Mouse (Mus musculus): Measurements from ENCODE around the gene Crhr1.

Crhr1 gene

GRCm38 (mm10) chr11:104132580-104133441 is at the start of gene Crhr1:
Gene Crhr1, plus strand, starts transcription at chr11:104132855.
- peak; percentile 87 for DNase-seq

- peak; percentile 23 for DNase-seq
Observed at GRCm38 (mm10) chr11:104083248-104083647, 49.4 kb upstream of the Crhr1 start.

- no peak for DNase-seq
Observed at GRCm38 (mm10) chr11:104083716-104084115, 48.9 kb upstream of the Crhr1 start.

GRCm38 (mm10) chr11:104088519-104088918 is 44.1 kb upstream of the Crhr1 start:
- DNase-seq, result no peak

- DNase-seq, result no peak
Observed at GRCm38 (mm10) chr11:104090769-104091168, 41.9 kb upstream of the Crhr1 start.

GRCm38 (mm10) chr11:104095151-104095550 is 37.5 kb upstream of the Crhr1 start:
- no peak for DNase-seq

- no peak for DNase-seq
Observed at GRCm38 (mm10) chr11:104096536-104096935, 36.1 kb upstream of the Crhr1 start.

GRCm38 (mm10) chr11:104099542-104099941 is 33.1 kb upstream of the Crhr1 start:
- DNase-seq, result no peak

- no peak for DNase-seq
Observed at GRCm38 (mm10) chr11:104102641-104103040, 30.0 kb upstream of the Crhr1 start.

GRCm38 (mm10) chr11:104106329-104106728 is 26.3 kb upstream of the Crhr1 start:
- no peak for DNase-seq

GRCm38 (mm10) chr11:104106969-104107368 is 25.7 kb upstream of the Crhr1 start:
- DNase-seq, result no peak

- peak; percentile 66 for DNase-seq
Observed at GRCm38 (mm10) chr11:104110366-104110765, 22.3 kb upstream of the Crhr1 start.

GRCm38 (mm10) chr11:104111851-104112250 is 20.8 kb upstream of the Crhr1 start:
- no peak for DNase-seq

- no peak for DNase-seq
Observed at GRCm38 (mm10) chr11:104113699-104114098, 19.0 kb upstream of the Crhr1 start.

- DNase-seq, result peak; percentile 38
Observed at GRCm38 (mm10) chr11:104114690-104115089, 18.0 kb upstream of the Crhr1 start.

GRCm38 (mm10) chr11:104118356-104118755 is 14.3 kb upstream of the Crhr1 start:
- no peak for DNase-seq

GRCm38 (mm10) chr11:104122966-104123365 is 9.7 kb upstream of the Crhr1 start:
- DNase-seq, result peak; percentile 38

GRCm38 (mm10) chr11:104123479-104123878 is 9.2 kb upstream of the Crhr1 start:
- DNase-seq, result peak; percentile 33

GRCm38 (mm10) chr11:104124582-104124981 is 8.1 kb upstream of the Crhr1 start:
- peak; percentile 92 for DNase-seq

- peak; percentile 55 for DNase-seq
Observed at GRCm38 (mm10) chr11:104129466-104129865, 3.2 kb upstream of the Crhr1 start.

GRCm38 (mm10) chr11:104130721-104131647 is 1.7 kb upstream of the Crhr1 start:
- peak; percentile 65 for DNase-seq

GRCm38 (mm10) chr11:104131756-104132155 is 899 bp upstream of the Crhr1 start:
- peak; percentile 94 for DNase-seq

GRCm38 (mm10) chr11:104133442-104133983 is 858 bp downstream of the Crhr1 start:
- peak; percentile 58 for DNase-seq
